Mouse (Mus musculus): ENCODE data around the gene Nfib. TPM values are rescaled to one million over a fixed set of nuclear protein-coding genes. Genes with fewer than 3 reads are reported as not detected.

Nfib gene
- polyA plus RNA-seq, 1 experiment from 2014 or later, result 52.1 TPM

GRCm38 (mm10) chr4:82319388-82319787 lies 386.2 kb downstream of the Nfib start:
- peaks cover 7% of the 10 kb centered on the region; the same call in 1 of the 2 replicates for H3K36me3 ChIP-seq (ENCODE audit: insufficient read depth, low read length)
- H3K9ac ChIP-seq (replicated peaks; ENCODE audit: low read depth), result no peak overlapping the region
- no peak overlapping the region for H3K27ac ChIP-seq (ENCODE audit: low read length)
- ATAC-seq, result no peak
- H3K27me3 ChIP-seq (replicated peaks; ENCODE audit: insufficient read depth, low read length), result no peaks in the 10 kb centered on the region
- no peaks in the 10 kb centered on the region for H3K9me3 ChIP-seq (ENCODE audit: low read length)
- TF ChIP-seq EP300 (IDR thresholded peaks at IDR 0.05), result no peak
- no peak for TF ChIP-seq CTCF (IDR thresholded peaks at IDR 0.05)
- WGBS, result 69% methylated on average over 7 of the region's 7 CpGs
- no peak overlapping the region for H3K4me2 ChIP-seq (replicated peaks; ENCODE audit: low read depth, low read length)
- no peaks in the 10 kb centered on the region for H3K4me1 ChIP-seq (ENCODE audit: insufficient read depth, low read depth, low read length)
- DNase-seq (ENCODE audit: low spot score), result no peak
- H3K4me3 ChIP-seq (ENCODE audit: low read depth, low read length), result no peak overlapping the region

- 74% methylated on average over 6 of the region's 6 CpGs for WGBS
- ATAC-seq, result no peak
- no peak overlapping the region for H3K27ac ChIP-seq (ENCODE audit: low read length)
Observed at GRCm38 (mm10) chr4:82316168-82316567, 389.4 kb downstream of the Nfib start.

GRCm38 (mm10) chr4:82315710-82316109 lies 389.8 kb downstream of the Nfib start:
- no peaks in the 10 kb centered on the region for H3K9me3 ChIP-seq (ENCODE audit: low read length)
- no peak overlapping the region for H3K4me3 ChIP-seq (ENCODE audit: low read depth, low read length)
- no peaks in the 10 kb centered on the region for H3K36me3 ChIP-seq (ENCODE audit: insufficient read depth, low read length)
- H3K27me3 ChIP-seq (replicated peaks; ENCODE audit: insufficient read depth, low read length), result no peaks in the 10 kb centered on the region
- H3K9ac ChIP-seq (replicated peaks; ENCODE audit: low read depth), result no peak overlapping the region
- no peak overlapping the region for H3K27ac ChIP-seq (ENCODE audit: low read length)
- DNase-seq (ENCODE audit: low spot score) (no peak), ATAC-seq (no peak)
- H3K4me2 ChIP-seq (replicated peaks; ENCODE audit: low read depth, low read length), result no peak overlapping the region
- WGBS, result 56% methylated on average over 2 of the region's 2 CpGs
- no peak for TF ChIP-seq CTCF (IDR thresholded peaks at IDR 0.05)
- TF ChIP-seq EP300 (IDR thresholded peaks at IDR 0.05), result no peak
- no peaks in the 10 kb centered on the region; the same call in 1 of the 2 replicates for H3K4me1 ChIP-seq (ENCODE audit: insufficient read depth, low read depth, low read length)

More at GRCm38 (mm10) chr4:82316168-82316567, 389.4 kb downstream of the Nfib start:
- no peaks in the 10 kb centered on the region for H3K9me3 ChIP-seq (ENCODE audit: low read length)
- no peaks in the 10 kb centered on the region for H3K36me3 ChIP-seq (ENCODE audit: insufficient read depth, low read length)
- TF ChIP-seq EP300 (IDR thresholded peaks at IDR 0.05), result no peak
- H3K4me1 ChIP-seq (ENCODE audit: insufficient read depth, low read depth, low read length), result no peaks in the 10 kb centered on the region; the same call in 1 of the 2 replicates
- no peak overlapping the region for H3K4me3 ChIP-seq (ENCODE audit: low read depth, low read length)
- no peaks in the 10 kb centered on the region for H3K27me3 ChIP-seq (replicated peaks; ENCODE audit: insufficient read depth, low read length)
- no peak overlapping the region for H3K4me2 ChIP-seq (replicated peaks; ENCODE audit: low read depth, low read length)
- no peak overlapping the region for H3K9ac ChIP-seq (replicated peaks; ENCODE audit: low read depth)
- no peak for DNase-seq (ENCODE audit: low spot score)

- TF ChIP-seq EP300 (IDR thresholded peaks at IDR 0.05), result no peak
- peaks cover 4% of the 10 kb centered on the region; the same call in 1 of the 2 replicates for H3K4me1 ChIP-seq (ENCODE audit: insufficient read depth, low read depth, low read length)
- WGBS, result 53% methylated on average over 11 of the region's 11 CpGs
- no peaks in the 10 kb centered on the region for H3K9me3 ChIP-seq (ENCODE audit: low read length)
- H3K4me3 ChIP-seq (ENCODE audit: low read depth, low read length), result no peak overlapping the region
- no peak overlapping the region for H3K27ac ChIP-seq (ENCODE audit: low read length)
- no peak overlapping the region for H3K9ac ChIP-seq (replicated peaks; ENCODE audit: low read depth)
- no peaks in the 10 kb centered on the region for H3K36me3 ChIP-seq (ENCODE audit: insufficient read depth, low read length)
- no peaks in the 10 kb centered on the region for H3K27me3 ChIP-seq (replicated peaks; ENCODE audit: insufficient read depth, low read length)
- ATAC-seq (no peak), DNase-seq (ENCODE audit: low spot score) (no peak)
- H3K4me2 ChIP-seq (replicated peaks; ENCODE audit: low read depth, low read length), result no peak overlapping the region
Observed at GRCm38 (mm10) chr4:82310924-82311734, 394.4 kb downstream of the Nfib start.

- Histone ChIP-seq H3K4me2 (replicated peaks; ENCODE audit: low read depth, low read length) (no peak overlapping the region), H3K9ac (replicated peaks; ENCODE audit: low read depth) (no peak overlapping the region), H3K4me3 (ENCODE audit: low read depth, low read length) (no peak overlapping the region), H3K4me1 (ENCODE audit: insufficient read depth, low read depth, low read length) (peaks cover 9% of the 10 kb centered on the region), H3K9me3 (ENCODE audit: low read length) (no peaks in the 10 kb centered on the region), H3K27me3 (replicated peaks; ENCODE audit: insufficient read depth, low read length) (no peaks in the 10 kb centered on the region), H3K36me3 (ENCODE audit: insufficient read depth, low read length) (0 out of 2 replicates have a peak, but pooled peaks cover 5% of the 10 kb centered on the region), H3K27ac (ENCODE audit: low read length) (peak overlapping the region; percentile 80; the same call in 1 of the 2 replicates)
- TF ChIP-seq EP300 (IDR thresholded peaks at IDR 0.05) (peak; percentile 71), CTCF (IDR thresholded peaks at IDR 0.05) (no peak)
- DNase-seq (ENCODE audit: low spot score) (peak; percentile 85), ATAC-seq (peak; percentile 56)
- 15% methylated on average over 6 of the region's 6 CpGs for WGBS
Observed at GRCm38 (mm10) chr4:82306045-82306444, 399.5 kb downstream of the Nfib start.

GRCm38 (mm10) chr4:82304148-82304871 lies 401.2 kb downstream of the Nfib start:
- peak; percentile 81 for ATAC-seq
- no peak overlapping the region for H3K9ac ChIP-seq (replicated peaks; ENCODE audit: low read depth)
- H3K27ac ChIP-seq (ENCODE audit: low read length), result peak overlapping the region; percentile 80
- DNase-seq (ENCODE audit: low spot score), result peak; percentile 91
- TF ChIP-seq EP300 (IDR thresholded peaks at IDR 0.05) (peak; percentile 55), CTCF (IDR thresholded peaks at IDR 0.05) (0 out of 2 replicates have a peak, but pooled peaks have one; percentile 1)
- no peaks in the 10 kb centered on the region for H3K27me3 ChIP-seq (replicated peaks; ENCODE audit: insufficient read depth, low read length)
- peak overlapping the region; percentile 6; the same call in 1 of the 2 replicates for H3K4me3 ChIP-seq (ENCODE audit: low read depth, low read length)
- H3K9me3 ChIP-seq (ENCODE audit: low read length), result no peaks in the 10 kb centered on the region
- 2% methylated on average over 17 of the region's 17 CpGs for WGBS
- peaks cover 9% of the 10 kb centered on the region for H3K4me1 ChIP-seq (ENCODE audit: insufficient read depth, low read depth, low read length)
- H3K36me3 ChIP-seq (ENCODE audit: insufficient read depth, low read length), result 0 out of 2 replicates have a peak, but pooled peaks cover 5% of the 10 kb centered on the region
- H3K4me2 ChIP-seq (replicated peaks; ENCODE audit: low read depth, low read length), result peak overlapping the region; percentile 39

All from lung, postnatal 0 days (tissue).